Mouse (Mus musculus) bone marrow, adult 2 months (tissue): ENCODE data around the gene Ciart.

ENCODE experiments used
- CTCF ChIP-seq: fragments of 200-500 bp; IDR thresholded peaks from 2 replicates; pipeline ENCODE4 v1.5.1; 2011; ENCODE audit warnings: low read length, control low read depth; ENCODE audit not compliant: control insufficient read depth, insufficient read depth
- POLR2A ChIP-seq: fragments of 200-500 bp; IDR thresholded peaks from 2 replicates; pipeline ENCODE4 v1.6.1; 2011; ENCODE audit warnings: low read depth, mild to moderate bottlenecking, control low read depth, low read length, borderline replicate concordance; ENCODE audit not compliant: control insufficient read depth

DNA sequence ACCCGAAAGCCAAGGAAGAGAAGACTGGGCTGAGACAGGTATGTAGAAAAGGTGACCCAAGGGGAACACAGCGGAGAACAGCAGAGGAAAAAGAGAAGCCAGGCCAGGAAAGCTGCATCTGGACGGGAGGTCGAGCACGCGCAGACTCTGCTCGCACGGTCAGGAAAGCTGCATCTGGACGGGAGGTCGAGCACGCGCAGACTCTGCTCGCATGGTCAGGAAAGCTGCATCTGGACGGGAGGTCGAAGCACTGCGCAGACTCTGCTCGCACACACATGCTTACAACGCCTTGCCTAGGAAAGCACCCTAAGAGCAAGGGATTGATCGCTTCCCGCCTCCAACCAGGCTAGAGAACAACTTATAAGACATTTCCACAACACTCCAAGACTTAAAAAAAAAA, 16.5 kb downstream of the Ciart start:
- no peak for TF ChIP-seq CTCF
- no peak for TF ChIP-seq POLR2A
